Mouse (Mus musculus) MEL (cell line): Measurements from ENCODE around the gene 1700003F12Rik. TPM values are rescaled to one million over a fixed set of nuclear protein-coding genes. Genes with fewer than 3 reads are reported as not detected.

ENCODE experiments used
- DNase-seq: peaks from one replicate; pipeline ENCODE4 v3.0.0; 2011; ENCODE audit warnings: low read depth, low spot score
- H3K27ac ChIP-seq: 2 replicates; pipeline ENCODE4 v1.5.1; 2012; ENCODE audit warnings: low read depth, mild to moderate bottlenecking, control low read depth, low read length, moderate library complexity; ENCODE audit not compliant: control insufficient read depth
- H3K27me3 ChIP-seq, 2 experiments: fragments of 150-350 bp in 1 of 2; sonication (generic) in 1 of 2; 2 replicates each; pipeline ENCODE4 v1.6.1; 2012; ENCODE audit warnings: low read length in 2 of 2, mild to moderate bottlenecking in 2 of 2, improper control_type of control experiment in 1 of 2, moderate library complexity in 1 of 2; ENCODE audit not compliant: insufficient read depth in 2 of 2, control insufficient read depth in 1 of 2
- H3K36me3 ChIP-seq, 2 experiments: 2 replicates each; pipeline ENCODE4 v1.6.1; 2012 to 2014; ENCODE audit warnings: low read length in 2 of 2, improper control_type of control experiment in 1 of 2, inconsistent platforms in 1 of 2, mild to moderate bottlenecking in 1 of 2; ENCODE audit not compliant: insufficient read depth in 2 of 2, control insufficient read depth in 1 of 2
- H3K4me1 ChIP-seq, 2 experiments: fragments of 150-350 bp in 1 of 2; sonication (generic) in 1 of 2; 2 replicates each; pipeline ENCODE4 v1.6.1; 2012; ENCODE audit warnings: low read length in 2 of 2, improper control_type of control experiment in 1 of 2, mild to moderate bottlenecking in 1 of 2; ENCODE audit not compliant: insufficient read depth in 2 of 2, control insufficient read depth in 1 of 2
- H3K4me3 ChIP-seq, 2 experiments: fragments of 150-350 bp in 1 of 2; sonication (generic) in 1 of 2; 2 replicates each; pipeline ENCODE4 v1.5.1; 2012; ENCODE audit warnings: low read depth in 2 of 2, low read length in 2 of 2, mild to moderate bottlenecking in 2 of 2, moderate library complexity in 2 of 2, control low read depth in 1 of 2, improper control_type of control experiment in 1 of 2; ENCODE audit not compliant: control insufficient read depth in 1 of 2, insufficient read depth in 1 of 2
- H3K79me2 ChIP-seq: 2 replicates; pipeline ENCODE4 v1.6.1; 2012; ENCODE audit warnings: mild to moderate bottlenecking, low read length, moderate library complexity; ENCODE audit not compliant: control insufficient read depth, poor library complexity, insufficient read depth
- H3K9ac ChIP-seq: 2 replicates; pipeline ENCODE4 v1.6.1; 2012; ENCODE audit warnings: low read depth, mild to moderate bottlenecking, control low read depth, low read length, moderate library complexity; ENCODE audit not compliant: control insufficient read depth, poor library complexity, severe bottlenecking
- H3K9me3 ChIP-seq: fragments of 150-350 bp; sonication (generic); replicated peaks from 2 replicates; pipeline ENCODE4 v1.6.1; 2012; ENCODE audit warnings: mild to moderate bottlenecking, low read length, improper control_type of control experiment, moderate library complexity; ENCODE audit not compliant: insufficient read depth
- BHLHE40 ChIP-seq: IDR thresholded peaks from 2 replicates; pipeline ENCODE4 v1.6.1; 2012; ENCODE audit warnings: low read depth, mild to moderate bottlenecking, inconsistent platforms, low read length, improper control_type of control experiment, borderline replicate concordance
- CHD2 ChIP-seq: IDR thresholded peaks from 2 replicates; pipeline ENCODE4 v1.6.1; 2011; ENCODE audit warnings: low read length, improper control_type of control experiment
- CTCF ChIP-seq, 3 experiments: IDR thresholded peaks in 2 of 3; conservative IDR thresholded peaks in 1 of 3; 2 replicates each; pipeline ENCODE4 v1.5.1; 2011 to 2012; ENCODE audit warnings: low read length in 3 of 3, low read depth in 2 of 3, mild to moderate bottlenecking in 2 of 3, improper control_type of control experiment in 1 of 3, inconsistent platforms in 1 of 3, mixed read lengths in 1 of 3, moderate library complexity in 1 of 3; ENCODE audit not compliant: control insufficient read depth in 1 of 3, insufficient read depth in 1 of 3, poor library complexity in 1 of 3, severe bottlenecking in 1 of 3
- E2F4 ChIP-seq: IDR thresholded peaks from 2 replicates; pipeline ENCODE4 v1.6.1; 2011; ENCODE audit warnings: low read depth, low read length, improper control_type of control experiment, borderline replicate concordance
- ELF1 ChIP-seq: IDR thresholded peaks from 2 replicates; pipeline ENCODE4 v1.6.1; 2014; ENCODE audit warnings: low read depth, mild to moderate bottlenecking, inconsistent platforms, low read length, improper control_type of control experiment, moderate library complexity
- EP300 ChIP-seq, 2 experiments: IDR thresholded peaks; 2 replicates each; pipeline ENCODE4 v1.6.1; 2011; ENCODE audit warnings: improper control_type of control experiment in 2 of 2, low read length in 2 of 2, low read depth in 1 of 2, mild to moderate bottlenecking in 1 of 2
- GATA1 ChIP-seq: IDR thresholded peaks from 2 replicates; pipeline ENCODE4 v1.6.1; 2011; ENCODE audit warnings: low read depth, low read length, improper control_type of control experiment
- KAT2A ChIP-seq: conservative IDR thresholded peaks from 2 replicates; pipeline ENCODE4 v1.6.1; 2012; ENCODE audit warnings: low read depth, low read length, improper control_type of control experiment, inconsistent platforms
- MAFK ChIP-seq: IDR thresholded peaks from 2 replicates; pipeline ENCODE4 v1.6.1; 2011; ENCODE audit warnings: low read depth, mild to moderate bottlenecking, low read length, improper control_type of control experiment, borderline replicate concordance
- MYB ChIP-seq: IDR thresholded peaks from 2 replicates; pipeline ENCODE4 v1.6.1; 2011; ENCODE audit warnings: mild to moderate bottlenecking, low read depth, low read length, improper control_type of control experiment
- MYC ChIP-seq: IDR thresholded peaks from 2 replicates; pipeline ENCODE4 v1.6.1; 2011; ENCODE audit warnings: low read depth, mild to moderate bottlenecking, low read length, improper control_type of control experiment, moderate library complexity
- NELFE ChIP-seq: IDR thresholded peaks from 2 replicates; pipeline ENCODE4 v1.6.1; 2011; ENCODE audit warnings: low read depth, low read length, improper control_type of control experiment
- NRF1 ChIP-seq: IDR thresholded peaks from 2 replicates; pipeline ENCODE4 v1.6.1; 2014; ENCODE audit warnings: low read depth, mild to moderate bottlenecking, inconsistent platforms, low read length, improper control_type of control experiment, moderate library complexity; ENCODE audit not compliant: poor library complexity, insufficient read depth, severe bottlenecking
- POLR2A ChIP-seq, 2 experiments: IDR thresholded peaks; 2 replicates each; pipeline ENCODE4 v1.6.1; 2011 to 2012; ENCODE audit warnings: low read length in 2 of 2, mild to moderate bottlenecking in 2 of 2, control low read depth in 1 of 2, improper control_type of control experiment in 1 of 2, low read depth in 1 of 2, moderate library complexity in 1 of 2; ENCODE audit not compliant: control insufficient read depth in 1 of 2, insufficient read depth in 1 of 2, poor library complexity in 1 of 2
- POLR2AphosphoS2 ChIP-seq: IDR thresholded peaks from 2 replicates; pipeline ENCODE4 v1.6.1; 2011; ENCODE audit warnings: low read length, improper control_type of control experiment
- POLR2AphosphoS5 ChIP-seq: IDR thresholded peaks from 2 replicates; pipeline ENCODE4 v1.6.1; 2012; ENCODE audit warnings: low read depth, borderline replicate concordance, mild to moderate bottlenecking, inconsistent platforms, low read length, moderate library complexity, mixed read lengths
- RAD21 ChIP-seq: IDR thresholded peaks from 2 replicates; pipeline ENCODE4 v1.6.1; 2011; ENCODE audit warnings: mild to moderate bottlenecking, low read depth, low read length, improper control_type of control experiment
- SIN3A ChIP-seq: IDR thresholded peaks from 2 replicates; pipeline ENCODE4 v1.6.1; 2012; ENCODE audit warnings: low read length, improper control_type of control experiment, inconsistent platforms
- TAL1 ChIP-seq: IDR thresholded peaks from 2 replicates; pipeline ENCODE4 v1.6.1; 2012; ENCODE audit warnings: mild to moderate bottlenecking, inconsistent platforms, low read length, moderate library complexity, mixed read lengths
- TCF12 ChIP-seq: IDR thresholded peaks from 2 replicates; pipeline ENCODE4 v1.6.1; 2014; ENCODE audit warnings: low read depth, mild to moderate bottlenecking, inconsistent platforms, low read length, improper control_type of control experiment, moderate library complexity
- USF1 ChIP-seq: IDR thresholded peaks from 2 replicates; pipeline ENCODE4 v1.6.1; 2014; ENCODE audit warnings: low read depth, mild to moderate bottlenecking, inconsistent platforms, low read length, improper control_type of control experiment, moderate library complexity
- USF2 ChIP-seq, 2 experiments: IDR thresholded peaks; 2 replicates each; pipeline ENCODE4 v1.6.1; 2011 to 2012; ENCODE audit warnings: improper control_type of control experiment in 2 of 2, low read length in 2 of 2, borderline replicate concordance in 1 of 2, inconsistent platforms in 1 of 2, low read depth in 1 of 2, mild to moderate bottlenecking in 1 of 2; ENCODE audit not compliant: insufficient read depth in 1 of 2
- ZC3H11A ChIP-seq: IDR thresholded peaks from 2 replicates; pipeline ENCODE4 v1.6.1; 2012; ENCODE audit warnings: low read depth, mild to moderate bottlenecking, inconsistent platforms, low read length, improper control_type of control experiment
- ZKSCAN1 ChIP-seq: IDR thresholded peaks from 2 replicates; pipeline ENCODE4 v1.6.1; 2012; ENCODE audit warnings: low read depth, mild to moderate bottlenecking, inconsistent platforms, low read length, improper control_type of control experiment, moderate library complexity
- ZNF384 ChIP-seq: IDR thresholded peaks from 2 replicates; pipeline ENCODE4 v1.6.1; 2012; ENCODE audit warnings: low read depth, mild to moderate bottlenecking, inconsistent platforms, low read length, improper control_type of control experiment
- polyA plus RNA-seq, 2 experiments: library from polyadenylated mRNA; stranded (reverse) in 1 of 2; unstranded in 1 of 2; fragments of >175 nt in 1 of 2; fragments of >200 nt in 1 of 2; gene quantifications; 2 replicates each; pipeline versions ENCODE4 v1.2.1 to v1.2.4; 2012; ENCODE audit warnings: low replicate concordance in 2 of 2, low read depth in 1 of 2; ENCODE audit not compliant: insufficient read length in 2 of 2, insufficient read depth in 1 of 2, missing spikeins in 1 of 2
- total RNA-seq: library from RNA; depleted of rRNA; stranded (reverse); fragments of 300-350 nt; gene quantifications from 2 replicates; pipeline ENCODE4 v1.2.3, GENCODE M21; 2012

Gene 1700003F12Rik
- total and polyA plus RNA-seq, 3 experiments: 0.42 to 0.72 TPM; not detected in 1

DNA sequence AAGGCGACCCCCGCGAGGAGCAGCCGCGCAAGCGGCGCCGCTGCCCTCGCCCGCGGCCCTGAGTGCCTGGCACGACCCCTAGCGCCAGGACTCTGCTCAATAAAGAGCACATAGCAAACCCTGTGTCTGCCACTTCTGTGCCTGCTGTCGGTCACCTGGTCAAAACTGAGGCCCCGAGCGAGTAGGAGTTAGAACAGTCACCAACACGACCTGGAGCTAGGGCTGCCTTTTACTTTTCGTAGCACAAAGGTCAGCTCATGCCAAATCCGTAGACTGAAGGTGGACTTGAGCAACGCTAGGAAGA, 3.0 kb downstream of the 1700003F12Rik start:
- Histone ChIP-seq H3K4me1 (no peaks in the 10 kb centered on the region), H3K27ac (no peak overlapping the region), H3K4me3 (no peak overlapping the region), H3K9ac (no peak overlapping the region), H3K9me3 (no peaks in the 10 kb centered on the region), H3K27me3 (no peaks in the 10 kb centered on the region), H3K79me2 (no peaks in the 10 kb centered on the region), H3K36me3 (no peaks in the 10 kb centered on the region; a peak in 1 of 4 replicates)
- no peak for TF ChIP-seq POLR2AphosphoS5
- no peak for TF ChIP-seq KAT2A
- no peak for TF ChIP-seq BHLHE40
- no peak for TF ChIP-seq CTCF (IDR thresholded peaks at IDR 0.05 in 2 of 3, conservative IDR thresholded peaks at IDR 0.05 in 1 of 3; ENCODE audit: control insufficient read depth in 1 of 3, insufficient read depth in 1 of 3, low read depth in 2 of 3, low read length in 3 of 3, poor library complexity in 1 of 3, severe bottlenecking in 1 of 3)
- no peak for TF ChIP-seq TCF12
- TF ChIP-seq MYC: no peak
- TF ChIP-seq MAFK: no peak
- TF ChIP-seq E2F4: no peak
- no peak for TF ChIP-seq GATA1
- TF ChIP-seq POLR2AphosphoS2: no peak
- no peak for TF ChIP-seq TAL1
- no peak for DNase-seq

DNA sequence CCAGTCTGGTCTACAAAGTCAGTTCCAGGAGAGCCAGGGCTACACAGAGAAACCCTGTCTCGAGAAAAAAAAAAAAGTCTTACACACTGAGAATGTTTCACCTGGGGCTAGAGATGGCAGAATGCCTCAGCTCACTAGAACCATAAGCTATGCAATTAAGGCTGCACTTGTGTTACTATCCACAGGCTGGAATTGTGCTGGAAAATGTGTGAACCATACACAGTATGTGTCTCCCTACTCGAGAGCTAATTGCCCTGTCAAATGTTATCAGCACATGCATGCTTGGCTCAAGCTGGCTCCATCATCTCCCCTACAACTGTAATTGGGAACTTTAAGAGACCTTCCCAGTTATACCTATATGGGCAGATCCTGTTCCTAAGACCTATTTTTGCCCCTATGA, 4.1 kb downstream of the 1700003F12Rik start:
- no peak for DNase-seq
- Histone ChIP-seq H3K79me2 (no peaks in the 10 kb centered on the region), H3K4me3 (no peak overlapping the region), H3K27me3 (no peaks in the 10 kb centered on the region), H3K9me3 (no peaks in the 10 kb centered on the region), H3K4me1 (no peaks in the 10 kb centered on the region), H3K27ac (no peak overlapping the region), H3K36me3 (no peaks in the 10 kb centered on the region; a peak in 1 of 4 replicates)
- TF ChIP-seq MYB: no peak
- TF ChIP-seq RAD21: no peak
- no peak for TF ChIP-seq USF2 (IDR thresholded peaks at IDR 0.05; ENCODE audit: borderline replicate concordance in 1 of 2, insufficient read depth in 1 of 2, low read depth in 1 of 2, low read length in 2 of 2)
- no peak for TF ChIP-seq NRF1
- TF ChIP-seq USF1: no peak
- TF ChIP-seq ELF1: no peak
- TF ChIP-seq ZC3H11A: no peak
- TF ChIP-seq POLR2A (IDR thresholded peaks at IDR 0.05; ENCODE audit: control insufficient read depth in 1 of 2, insufficient read depth in 1 of 2, low read depth in 1 of 2, low read length in 2 of 2, poor library complexity in 1 of 2): no peak; a peak in 1 of 4 replicates
- TF ChIP-seq ZKSCAN1: no peak
- no peak for TF ChIP-seq GATA1
- TF ChIP-seq NELFE: no peak
- TF ChIP-seq E2F4: no peak
- TF ChIP-seq EP300 (IDR thresholded peaks at IDR 0.05; ENCODE audit: low read depth in 1 of 2, low read length in 2 of 2): no peak
- no peak for TF ChIP-seq ZNF384
- no peak for TF ChIP-seq CHD2
- TF ChIP-seq POLR2AphosphoS5: no peak
- no peak for TF ChIP-seq SIN3A
- TF ChIP-seq, all 39 proteins: peak for 0
- H3K9ac ChIP-seq: no peak overlapping the region
